Mouse (Mus musculus) frontal cortex, adult (tissue): Measurements from ENCODE around the gene Tgfa.

Experiments used
- ATAC-seq: cut with Nextera tagmentation; 2 replicates; pipeline ENCODE4 v1.9.2; 2017; ENCODE audit warnings: mild to moderate bottlenecking, moderate library complexity, mixed read lengths; ENCODE audit not compliant: low TSS enrichment

Tgfa gene

GRCm38 (mm10) chr6:86293301-86293700 is 98.3 kb downstream of the Tgfa start:
- no peak for ATAC-seq

GRCm38 (mm10) chr6:86295451-86295850 is 100.4 kb downstream of the Tgfa start:
- no peak for ATAC-seq

GRCm38 (mm10) chr6:86296126-86296525 is 101.1 kb downstream of the Tgfa start:
- ATAC-seq = no peak

- ATAC-seq = no peak
Measured at GRCm38 (mm10) chr6:86296938-86297337, 101.9 kb downstream of the Tgfa start.

- ATAC-seq = no peak
Measured at GRCm38 (mm10) chr6:86298961-86299360, 103.9 kb downstream of the Tgfa start.

GRCm38 (mm10) chr6:86299381-86299780 is 104.4 kb downstream of the Tgfa start:
- ATAC-seq = no peak

- no peak for ATAC-seq
Measured at GRCm38 (mm10) chr6:86305680-86306079, 110.7 kb downstream of the Tgfa start.

GRCm38 (mm10) chr6:86314011-86314410 is 119.0 kb downstream of the Tgfa start:
- no peak for ATAC-seq

- no peak for ATAC-seq
Measured at GRCm38 (mm10) chr6:86317066-86317465, 122.0 kb downstream of the Tgfa start.

- peak; percentile 90 for ATAC-seq
Measured at GRCm38 (mm10) chr6:86318855-86319254, 123.8 kb downstream of the Tgfa start.

- ATAC-seq = peak; percentile 70
Measured at GRCm38 (mm10) chr6:86322031-86322563, 127.1 kb downstream of the Tgfa start.

- ATAC-seq = no peak
Measured at GRCm38 (mm10) chr6:86322991-86323390, 128.0 kb downstream of the Tgfa start.

- no peak for ATAC-seq
Measured at GRCm38 (mm10) chr6:86324400-86324799, 129.4 kb downstream of the Tgfa start.
